Mouse (Mus musculus) thymus, adult 2 months (tissue): ENCODE measurements around the gene Fnip2. TPM values are rescaled to one million over a fixed set of nuclear protein-coding genes. Genes with fewer than 3 reads are reported as not detected.

ENCODE experiments used
- DNase-seq: peaks from one replicate; pipeline ENCODE4 v3.0.0; 2021
- H3K27ac ChIP-seq: fragments of 200-500 bp; 2 replicates; pipeline ENCODE4 v1.5.1; 2012; ENCODE audit warnings: low read length, control low read depth; ENCODE audit not compliant: control insufficient read depth, insufficient read depth
- H3K27me3 ChIP-seq: fragments of 200-500 bp; 2 replicates; pipeline ENCODE4 v1.6.1; 2012; ENCODE audit warnings: mild to moderate bottlenecking, low read length, moderate library complexity, mixed read lengths; ENCODE audit not compliant: control insufficient read depth, insufficient read depth
- H3K36me3 ChIP-seq: fragments of 200-500 bp; 2 replicates; pipeline ENCODE4 v1.6.1; 2012; ENCODE audit warnings: mild to moderate bottlenecking, low read length, moderate library complexity; ENCODE audit not compliant: control insufficient read depth, insufficient read depth
- H3K4me1 ChIP-seq: fragments of 200-500 bp; replicated peaks from 2 replicates; pipeline ENCODE4 v1.6.1; 2012; ENCODE audit warnings: low read length; ENCODE audit not compliant: control insufficient read depth, insufficient read depth
- H3K4me3 ChIP-seq: fragments of 200-500 bp; 2 replicates; pipeline ENCODE4 v1.5.1; 2012; ENCODE audit warnings: mild to moderate bottlenecking, low read length, control low read depth, moderate library complexity; ENCODE audit not compliant: control insufficient read depth, insufficient read depth
- CTCF ChIP-seq: fragments of 200-500 bp; IDR thresholded peaks from 2 replicates; pipeline ENCODE4 v1.5.1; 2012; ENCODE audit warnings: mild to moderate bottlenecking, control low read depth, low read length, moderate library complexity, borderline replicate concordance; ENCODE audit not compliant: control insufficient read depth, poor library complexity, insufficient read depth; ENCODE audit errors: extremely low read depth
- POLR2A ChIP-seq: fragments of 200-500 bp; IDR thresholded peaks from 2 replicates; pipeline ENCODE4 v1.6.1; 2012; ENCODE audit warnings: mild to moderate bottlenecking, low read length, control low read depth, moderate library complexity; ENCODE audit not compliant: control insufficient read depth, poor library complexity, insufficient read depth; ENCODE audit errors: extremely low read depth
- WGBS: fragments of 180-500 bp; shearing (Covaris S2); methylation state at CpG from one replicate; pipeline ENCODE4 v1.1.7; 2018; 5-methylcytosine and 5-hydroxymethylcytosine counted together
- polyA plus RNA-seq: library from polyadenylated mRNA; depleted of rRNA; stranded (reverse); fragments of >200 nt; gene quantifications from 2 replicates; pipeline ENCODE4 v1.2.3, GENCODE M21; 2012

Fnip2 gene
- polyA plus RNA-seq, 1 experiment, result 2.7 TPM

DNA sequence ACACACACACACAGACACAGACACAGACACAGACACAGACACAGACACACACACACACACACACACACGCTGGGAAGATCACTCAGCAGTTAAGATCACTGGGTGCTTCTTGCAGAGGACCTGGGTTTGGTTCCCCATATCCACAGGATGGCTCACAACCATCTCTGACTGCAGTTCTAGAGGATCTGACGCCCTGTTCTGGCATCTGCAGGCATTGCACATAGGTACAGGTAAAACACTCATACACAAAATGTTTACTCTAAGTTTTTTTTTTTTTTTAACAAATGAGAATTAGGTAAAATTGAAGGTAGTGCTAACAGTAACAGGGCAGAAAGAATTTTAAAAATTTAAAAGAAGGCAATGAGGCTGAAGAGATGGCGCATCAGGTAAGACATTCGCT, 121.5 kb downstream of the Fnip2 start:
- Histone ChIP-seq H3K27ac (no peak overlapping the region), H3K27me3 (no peaks in the 10 kb centered on the region), H3K4me1 (no peaks in the 10 kb centered on the region), H3K36me3 (no peaks in the 10 kb centered on the region), H3K4me3 (no peak overlapping the region)
- no peak for DNase-seq
- WGBS, result 94% methylated on average over 4 of the region's 4 CpGs
- TF ChIP-seq CTCF (no peak), POLR2A (no peak)

DNA sequence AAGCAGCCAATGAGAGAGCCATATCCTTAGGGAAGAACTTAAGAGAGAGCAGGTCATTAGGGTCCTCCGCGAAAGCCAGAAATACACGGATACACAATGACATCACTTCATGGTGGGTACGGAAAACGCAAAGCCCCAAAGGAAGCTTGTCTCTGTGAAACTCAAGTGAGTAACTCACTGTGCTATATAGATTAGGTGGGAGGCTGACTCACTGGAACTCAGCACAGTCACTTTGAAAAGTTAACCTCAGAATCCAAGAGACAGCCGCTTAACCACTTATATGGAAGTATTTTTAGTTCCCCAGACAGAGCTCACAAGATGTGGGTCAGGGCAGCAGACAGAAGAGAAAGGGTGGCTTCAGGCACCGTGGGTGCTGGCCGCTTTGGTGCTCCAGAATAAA, 122.6 kb downstream of the Fnip2 start:
- TF ChIP-seq POLR2A (no peak), CTCF (no peak)
- H3K36me3 ChIP-seq, result no peaks in the 10 kb centered on the region
- WGBS, result 75% methylated on average over 8 of the region's 8 CpGs
- H3K27me3 ChIP-seq, result no peaks in the 10 kb centered on the region
- no peak for DNase-seq
- no peaks in the 10 kb centered on the region for H3K4me1 ChIP-seq
- H3K4me3 ChIP-seq, result no peak overlapping the region
- no peak overlapping the region for H3K27ac ChIP-seq

DNA sequence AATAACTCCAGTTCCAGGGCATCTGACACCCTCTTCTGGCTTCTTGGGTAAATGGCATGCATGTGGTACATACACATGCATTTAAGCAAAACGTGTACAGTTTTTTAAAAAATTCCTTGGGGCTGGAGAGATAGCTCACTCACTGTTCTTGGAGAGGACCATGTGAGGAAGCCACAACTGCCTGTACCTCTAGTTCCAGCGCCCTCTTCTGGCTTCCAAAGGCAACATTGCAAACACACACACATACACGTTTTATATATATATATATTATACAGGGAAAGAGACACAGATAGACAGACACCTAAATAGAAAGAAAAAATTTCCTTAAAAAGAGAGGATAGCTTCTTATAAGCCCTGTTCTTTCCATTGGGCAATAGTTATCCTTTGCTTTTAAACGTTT, 123.7 kb downstream of the Fnip2 start:
- Histone ChIP-seq H3K36me3 (no peaks in the 10 kb centered on the region), H3K27ac (no peak overlapping the region), H3K4me3 (no peak overlapping the region), H3K27me3 (no peaks in the 10 kb centered on the region), H3K4me1 (no peaks in the 10 kb centered on the region)
- no peak for DNase-seq
- TF ChIP-seq CTCF (no peak), POLR2A (no peak)
- 87% methylated on average over 4 of the region's 4 CpGs for WGBS

DNA sequence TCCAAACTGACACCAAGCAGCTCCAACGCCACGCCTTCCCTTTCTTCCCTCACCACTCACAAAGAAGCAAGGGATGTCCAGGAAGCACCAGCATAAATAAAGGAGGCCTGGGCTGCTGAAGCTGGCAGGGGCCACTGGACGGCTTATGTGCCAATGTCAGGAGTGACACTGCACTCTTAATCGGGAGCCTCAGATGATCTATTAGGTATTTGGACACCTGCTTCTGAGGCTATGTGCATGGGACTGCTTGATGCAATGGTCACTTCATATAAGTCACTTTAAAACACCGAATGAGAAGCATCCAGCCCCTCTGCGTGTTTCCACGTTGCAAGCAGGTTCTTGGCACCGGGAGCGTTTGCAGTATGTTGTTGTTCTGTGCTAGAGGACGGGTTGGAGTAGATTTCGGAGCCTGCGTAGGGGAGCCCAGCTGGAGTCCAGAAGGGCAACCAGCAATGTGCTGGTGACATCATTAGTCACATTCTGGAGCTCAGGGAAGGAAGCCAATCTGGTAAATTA, 126.6 kb downstream of the Fnip2 start:
- no peaks in the 10 kb centered on the region for H3K27me3 ChIP-seq
- TF ChIP-seq CTCF (no peak), POLR2A (no peak)
- H3K36me3 ChIP-seq, result no peaks in the 10 kb centered on the region
- H3K4me1 ChIP-seq, result no peaks in the 10 kb centered on the region
- 93% methylated on average over 12 of the region's 12 CpGs for WGBS
- no peak overlapping the region for H3K4me3 ChIP-seq
- no peak overlapping the region for H3K27ac ChIP-seq
- no peak for DNase-seq

DNA sequence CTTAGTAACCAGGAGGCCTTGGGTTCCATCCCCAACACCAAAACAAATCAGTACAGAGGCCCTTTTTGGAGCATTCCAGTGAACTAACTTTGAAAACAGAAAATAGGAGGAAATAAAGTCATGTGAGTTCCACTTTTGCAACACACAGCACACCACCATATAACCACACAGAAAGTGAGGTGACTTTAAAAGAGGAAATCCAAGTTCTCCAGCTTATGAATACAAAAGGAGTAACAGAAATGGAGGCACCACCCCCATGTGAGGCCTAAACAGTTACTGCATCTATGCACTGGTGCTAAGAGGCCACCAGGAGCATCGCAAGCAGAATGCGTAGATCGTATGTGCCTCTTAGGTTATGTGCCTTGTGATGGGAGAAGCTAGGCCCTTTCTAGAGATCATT, 129.3 kb downstream of the Fnip2 start:
- no peak for TF ChIP-seq POLR2A
- Histone ChIP-seq H3K27ac (no peak overlapping the region), H3K36me3 (no peaks in the 10 kb centered on the region), H3K4me1 (no peaks in the 10 kb centered on the region), H3K4me3 (no peak overlapping the region), H3K27me3 (no peaks in the 10 kb centered on the region)
- WGBS, result 91% methylated on average over 3 of the region's 3 CpGs
- no peak for DNase-seq

DNA sequence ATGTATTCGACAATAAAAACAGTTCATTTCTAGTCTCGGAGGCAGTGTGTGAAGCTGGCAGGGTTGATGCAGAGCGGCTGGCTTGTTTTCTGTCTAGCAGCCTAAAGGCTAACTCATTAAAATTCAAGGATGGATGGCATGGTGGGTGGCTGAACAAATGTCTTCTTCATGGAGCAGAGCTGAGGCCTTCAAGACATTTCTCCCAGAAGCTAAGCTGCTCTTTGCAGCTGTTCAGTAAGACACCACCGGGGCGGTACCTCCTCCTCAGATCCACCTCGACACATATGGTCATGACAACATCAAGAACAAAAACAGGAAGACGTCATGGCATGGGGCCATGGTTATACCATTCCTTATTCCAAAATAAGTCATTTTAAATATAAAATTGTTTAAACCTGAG, 131.4 kb downstream of the Fnip2 start:
- no peak for DNase-seq
- Histone ChIP-seq H3K27ac (no peak overlapping the region), H3K36me3 (no peaks in the 10 kb centered on the region), H3K4me3 (no peak overlapping the region), H3K4me1 (no peaks in the 10 kb centered on the region), H3K27me3 (no peaks in the 10 kb centered on the region)
- WGBS, result 90% methylated on average over 7 of the region's 7 CpGs
- TF ChIP-seq CTCF, result no peak
- no peak for TF ChIP-seq POLR2A

DNA sequence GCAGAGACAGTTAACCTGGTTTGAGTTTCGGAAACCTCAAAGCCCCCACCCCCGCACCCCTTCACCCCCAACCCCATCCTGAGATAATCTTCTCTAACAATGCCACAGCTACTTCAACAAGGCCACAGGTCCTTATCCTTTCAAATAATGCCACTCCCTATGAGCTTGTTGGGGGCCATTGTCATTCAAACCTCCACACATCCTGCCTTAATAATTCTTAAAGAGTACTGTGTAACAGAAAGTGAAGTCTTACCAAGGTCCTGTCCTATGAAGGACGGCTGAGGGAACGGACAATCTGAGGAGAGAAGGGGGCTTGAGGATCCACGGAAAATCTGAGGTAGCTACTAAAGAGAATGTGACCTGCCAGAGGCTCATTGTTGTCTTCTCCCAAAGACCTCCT, 132.6 kb downstream of the Fnip2 start:
- 96% methylated on average over 5 of the region's 5 CpGs for WGBS

More for the DNA sequence above, 132.6 kb downstream of the Fnip2 start:
- no peak for DNase-seq
- no peaks in the 10 kb centered on the region for H3K27me3 ChIP-seq
- H3K27ac ChIP-seq, result no peak overlapping the region
- no peaks in the 10 kb centered on the region for H3K36me3 ChIP-seq
- H3K4me3 ChIP-seq, result no peak overlapping the region
- no peaks in the 10 kb centered on the region for H3K4me1 ChIP-seq
- TF ChIP-seq CTCF (no peak), POLR2A (no peak)
